In the genomic region with DNA sequence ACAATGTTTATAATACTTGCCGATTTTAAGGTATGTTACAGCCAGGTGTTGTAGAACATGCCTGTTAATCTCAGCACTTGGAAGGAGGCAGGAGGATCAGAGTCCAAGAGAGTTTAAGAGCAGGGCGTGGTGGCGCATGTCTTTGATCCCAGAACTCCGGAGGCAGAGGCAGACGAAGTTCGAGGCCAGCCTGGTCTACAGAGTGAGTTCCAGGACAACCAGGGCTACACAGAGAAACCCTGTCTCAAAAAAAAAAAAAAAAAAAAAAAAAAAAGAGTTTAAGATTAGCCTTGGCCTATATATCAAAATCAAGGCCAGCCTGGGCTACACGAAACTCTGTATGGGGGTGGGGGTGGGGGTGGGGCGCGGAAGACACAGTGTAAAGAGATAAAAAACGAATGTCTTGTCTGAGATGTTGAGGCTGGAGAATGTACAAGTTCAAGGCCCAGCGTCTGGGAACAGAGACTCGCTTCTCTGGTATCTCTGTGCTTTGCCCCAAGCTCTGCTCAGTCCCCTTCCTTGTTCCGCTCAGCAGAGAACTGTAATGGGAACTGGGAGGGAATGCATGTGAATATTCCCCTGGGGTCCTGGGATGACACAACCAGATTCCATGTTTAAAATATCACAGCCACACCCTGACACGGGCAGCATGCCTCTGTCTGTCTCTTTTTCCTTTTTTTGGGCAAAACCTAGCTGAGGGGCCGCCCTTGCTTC, we compare ENCODE assay signal across 10 mouse cellular contexts. TPM values are rescaled to one million over a fixed set of nuclear protein-coding genes. Genes with fewer than 3 reads are reported as not detected.
A peak's percentile ranks its signal among the peaks of the same experiment; 100 is the strongest.
DNase-seq lines count a peak whose midpoint lies in the region; ATAC-seq lines count a peak whose summit lies in the region.
"Had no signal": no experiment of that assay in that cellular context is flagged by ENCODE, and none has a peak within 500 bp of the region (broad histone marks: within the 10 kb centered on the region; RNA-seq: fewer than 3 reads in every experiment).

No protein-coding gene starts in this region.

- no peaks in the 10 kb centered on the region for H3K27me3 ChIP-seq in hindbrain, embryonic 15.5 days
- no peaks in the 10 kb centered on the region for H3K27me3 ChIP-seq in midbrain, embryonic 15.5 days (replicated peaks)

- peak overlapping the region; percentile 83 for H3K4me2 ChIP-seq in hindbrain, embryonic 15.5 days
- peak overlapping the region; percentile 76 for H3K4me2 ChIP-seq in midbrain, embryonic 15.5 days

- peak overlapping the region; percentile 97; the same call in 1 of the 2 replicates for H3K27ac ChIP-seq in hindbrain, embryonic 15.5 days (replicated peaks)
- H3K27ac ChIP-seq in midbrain, embryonic 15.5 days: peak overlapping the region; percentile 95

- H3K4me3 ChIP-seq in hindbrain, embryonic 15.5 days: peak overlapping the region; percentile 94
- H3K4me3 ChIP-seq in midbrain, embryonic 15.5 days: peak overlapping the region; percentile 88

- H3K9me3 ChIP-seq in hindbrain, embryonic 15.5 days: no peaks in the 10 kb centered on the region
- H3K9me3 ChIP-seq in midbrain, embryonic 15.5 days: no peaks in the 10 kb centered on the region

- DNase-seq in cerebellum, adult 9-11 months: peak; percentile 54
- DNase-seq in cerebellum, adult 11-12 months: no peak
- DNase-seq in kidney, postnatal 10 days: peak; percentile 13
- no peak for DNase-seq in kidney, adult 11 months
- DNase-seq in left cerebral cortex, adult 8-10 months (ENCODE audit: low spot score in 2 of 2): no peak
- DNase-seq in embryo, embryonic 9.5 days (ENCODE audit: extremely low spot score): no peak

- H3K36me3 ChIP-seq in hindbrain, embryonic 15.5 days: no peaks in the 10 kb centered on the region
- H3K36me3 ChIP-seq in midbrain, embryonic 15.5 days (replicated peaks): no peaks in the 10 kb centered on the region

- peaks cover 23% of the 10 kb centered on the region for H3K4me1 ChIP-seq in hindbrain, embryonic 15.5 days (replicated peaks)
- peaks cover 28% of the 10 kb centered on the region for H3K4me1 ChIP-seq in midbrain, embryonic 15.5 days

- no peak overlapping the region for H3K9ac ChIP-seq in hindbrain, embryonic 15.5 days
- no peak overlapping the region for H3K9ac ChIP-seq in midbrain, embryonic 15.5 days

- 60% methylated on average over 15 of the region's 15 CpGs for WGBS in hindbrain, embryonic 15.5 days
- WGBS in midbrain, embryonic 15.5 days: 63% methylated on average over 15 of the region's 15 CpGs

- ATAC-seq in hindbrain, embryonic 15.5 days (ENCODE audit: low FRiP score, low read depth): no peak
- no peak for ATAC-seq in midbrain, embryonic 15.5 days (replicated peaks)
- ATAC-seq: inflammation-experienced regulatory T-cells, adult 6 months had no signal

RNA-seq across cellular contexts. Expression of gene Lasp1, which starts 1.3 kb away (rescaled TPM):
- 152 and 173 TPM in 2 replicates for polyA plus RNA-seq in hindbrain, embryonic 15.5 days (2015; fragmentation: Nextera tagmentation; extraction: Ambion mirVana)
- 198 and 199 TPM in 2 replicates for polyA plus RNA-seq in midbrain, embryonic 15.5 days (2015; fragmentation: Nextera tagmentation; extraction: Ambion mirVana)
- total RNA-seq in left cerebral cortex, adult 8-10 months (2022): 100 to 1,000 TPM; 138 to 169 (median 155) TPM

RNA-seq across cellular contexts. Expression of gene Rpl23, which starts 15.3 kb away (rescaled TPM):
- polyA plus RNA-seq in hindbrain, embryonic 15.5 days (2015; fragmentation: Nextera tagmentation; extraction: Ambion mirVana): 296 and 312 TPM in 2 replicates
- 259 and 277 TPM in 2 replicates for polyA plus RNA-seq in midbrain, embryonic 15.5 days (2015; fragmentation: Nextera tagmentation; extraction: Ambion mirVana)
- 100 to 1,000 TPM; 331 to 461 (median 392) TPM for total RNA-seq in left cerebral cortex, adult 8-10 months (2022)

RNA-seq across cellular contexts. Expression of gene 1700001P01Rik, which starts 21.8 kb away (rescaled TPM):
- 0.26 and 0.28 TPM in 2 replicates for polyA plus RNA-seq in hindbrain, embryonic 15.5 days (2015; fragmentation: Nextera tagmentation; extraction: Ambion mirVana)
- polyA plus RNA-seq in midbrain, embryonic 15.5 days (2015; fragmentation: Nextera tagmentation; extraction: Ambion mirVana): 0.50 and 1.1 TPM in 2 replicates
- 1 to 10 TPM in 1 of 4 experiments, under 1 TPM in 2, not detected in 1; 0.65 to 1.2 (median 0.84) TPM for total RNA-seq in left cerebral cortex, adult 8-10 months (2022)
- polyA plus RNA-seq: erythroblast, embryonic 14.5 days had no signal

RNA-seq across cellular contexts. Expression of gene Cwc25, which starts 31.2 kb away (rescaled TPM):
- polyA plus RNA-seq in hindbrain, embryonic 15.5 days (2015; fragmentation: Nextera tagmentation; extraction: Ambion mirVana): 14.9 and 16.2 TPM in 2 replicates
- 16.2 and 17.6 TPM in 2 replicates for polyA plus RNA-seq in midbrain, embryonic 15.5 days (2015; fragmentation: Nextera tagmentation; extraction: Ambion mirVana)
- 10 to 100 TPM; 17.0 to 20.6 (median 19.1) TPM for total RNA-seq in left cerebral cortex, adult 8-10 months (2022)

RNA-seq across cellular contexts. Expression of gene B230217C12Rik, which starts 43.1 kb away (rescaled TPM):
- 32.4 and 38.8 TPM in 2 replicates for polyA plus RNA-seq in hindbrain, embryonic 15.5 days (2015; fragmentation: Nextera tagmentation; extraction: Ambion mirVana)
- polyA plus RNA-seq in midbrain, embryonic 15.5 days (2015; fragmentation: Nextera tagmentation; extraction: Ambion mirVana): 33.3 and 33.8 TPM in 2 replicates
- total RNA-seq in left cerebral cortex, adult 8-10 months (2022): 10 to 100 TPM; 73.0 to 83.2 (median 79.8) TPM
- polyA plus RNA-seq: erythroblast, embryonic 14.5 days had no signal

Comparison
In these comparisons a context has a peak if more than half of its experiments do, and no peak if none do; other contexts are left out.
1. DNase-seq: peak in cerebellum, adult 9-11 months (single experiment) and kidney, postnatal 10 days (single experiment); none in cerebellum, adult 11-12 months (single experiment), kidney, adult 11 months (single experiment), left cerebral cortex, adult 8-10 months (0 of 2) and embryo, embryonic 9.5 days (single experiment).